Mouse (Mus musculus): ENCODE data around the gene Arrdc5. TPM values are rescaled to one million over a fixed set of nuclear protein-coding genes. Genes with fewer than 3 reads are reported as not detected.

Gene Arrdc5
- polyA plus RNA-seq, 1 experiment = not detected

- H3K27ac ChIP-seq (ENCODE audit: insufficient read depth, low read depth, low read length) = no peak overlapping the region
- 5% methylated on average over 4 of the region's 4 CpGs for WGBS
- peak; percentile 77 for DNase-seq
Observed at GRCm38 (mm10) chr17:56337190-56337589, 37.1 kb upstream of the Arrdc5 start.

GRCm38 (mm10) chr17:56332987-56333386, 32.9 kb upstream of the Arrdc5 start:
- no peaks in the 10 kb centered on the region for H3K36me3 ChIP-seq (ENCODE audit: control insufficient read depth, insufficient read depth, low read length)

More at GRCm38 (mm10) chr17:56337190-56337589, 37.1 kb upstream of the Arrdc5 start:
- Histone ChIP-seq H3K36me3 (ENCODE audit: control insufficient read depth, insufficient read depth, low read length) (no peaks in the 10 kb centered on the region), H3K4me3 (ENCODE audit: insufficient read depth, low read depth, low read length) (no peak overlapping the region), H3K27me3 (replicated peaks; ENCODE audit: control insufficient read depth, insufficient read depth, low read length) (no peaks in the 10 kb centered on the region), H3K4me1 (ENCODE audit: control insufficient read depth, insufficient read depth, low read length) (peaks cover 3% of the 10 kb centered on the region; the same call in 1 of the 2 replicates)
- TF ChIP-seq POLR2A (IDR thresholded peaks at IDR 0.05; ENCODE audit: low read depth, low read length) (no peak), CTCF (conservative IDR thresholded peaks at IDR 0.05; ENCODE audit: insufficient read depth, insufficient read length, low read depth, low read length) (peak; percentile 60)

GRCm38 (mm10) chr17:56331256-56331655, 31.2 kb upstream of the Arrdc5 start:
- no peaks in the 10 kb centered on the region for H3K36me3 ChIP-seq (ENCODE audit: control insufficient read depth, insufficient read depth, low read length)
- peaks cover 4% of the 10 kb centered on the region; the same call in 1 of the 2 replicates for H3K4me1 ChIP-seq (ENCODE audit: control insufficient read depth, insufficient read depth, low read length)
- H3K4me3 ChIP-seq (ENCODE audit: insufficient read depth, low read depth, low read length) = no peak overlapping the region
- no peak for TF ChIP-seq CTCF (conservative IDR thresholded peaks at IDR 0.05; ENCODE audit: insufficient read depth, insufficient read length, low read depth, low read length)
- no peak for TF ChIP-seq POLR2A (IDR thresholded peaks at IDR 0.05; ENCODE audit: low read depth, low read length)
- no peak overlapping the region for H3K27ac ChIP-seq (ENCODE audit: insufficient read depth, low read depth, low read length)
- H3K27me3 ChIP-seq (replicated peaks; ENCODE audit: control insufficient read depth, insufficient read depth, low read length) = no peaks in the 10 kb centered on the region
- DNase-seq = no peak

More at GRCm38 (mm10) chr17:56332987-56333386, 32.9 kb upstream of the Arrdc5 start:
- Histone ChIP-seq H3K27me3 (replicated peaks; ENCODE audit: control insufficient read depth, insufficient read depth, low read length) (no peaks in the 10 kb centered on the region), H3K4me3 (ENCODE audit: insufficient read depth, low read depth, low read length) (no peak overlapping the region), H3K4me1 (ENCODE audit: control insufficient read depth, insufficient read depth, low read length) (peaks cover 3% of the 10 kb centered on the region; the same call in 1 of the 2 replicates), H3K27ac (ENCODE audit: insufficient read depth, low read depth, low read length) (no peak overlapping the region)
- TF ChIP-seq CTCF (conservative IDR thresholded peaks at IDR 0.05; ENCODE audit: insufficient read depth, insufficient read length, low read depth, low read length) (0 out of 2 replicates have a peak, but pooled peaks have one; percentile 14), POLR2A (IDR thresholded peaks at IDR 0.05; ENCODE audit: low read depth, low read length) (no peak)
- WGBS = 63% methylated on average over 8 of the region's 8 CpGs
- DNase-seq = no peak

- DNase-seq = no peak
- peaks cover 4% of the 10 kb centered on the region; the same call in 1 of the 2 replicates for H3K4me1 ChIP-seq (ENCODE audit: control insufficient read depth, insufficient read depth, low read length)
- no peaks in the 10 kb centered on the region for H3K27me3 ChIP-seq (replicated peaks; ENCODE audit: control insufficient read depth, insufficient read depth, low read length)
- TF ChIP-seq CTCF (conservative IDR thresholded peaks at IDR 0.05; ENCODE audit: insufficient read depth, insufficient read length, low read depth, low read length) (no peak), POLR2A (IDR thresholded peaks at IDR 0.05; ENCODE audit: low read depth, low read length) (no peak)
- no peak overlapping the region for H3K27ac ChIP-seq (ENCODE audit: insufficient read depth, low read depth, low read length)
- WGBS = 58% methylated on average over 3 of the region's 3 CpGs
- H3K36me3 ChIP-seq (ENCODE audit: control insufficient read depth, insufficient read depth, low read length) = no peaks in the 10 kb centered on the region
- H3K4me3 ChIP-seq (ENCODE audit: insufficient read depth, low read depth, low read length) = no peak overlapping the region
Observed at GRCm38 (mm10) chr17:56330345-56330744, 30.3 kb upstream of the Arrdc5 start.

- H3K4me3 ChIP-seq (ENCODE audit: insufficient read depth, low read depth, low read length) = no peak overlapping the region
- TF ChIP-seq POLR2A (IDR thresholded peaks at IDR 0.05; ENCODE audit: low read depth, low read length) (no peak), CTCF (conservative IDR thresholded peaks at IDR 0.05; ENCODE audit: insufficient read depth, insufficient read length, low read depth, low read length) (no peak)
- no peaks in the 10 kb centered on the region for H3K27me3 ChIP-seq (replicated peaks; ENCODE audit: control insufficient read depth, insufficient read depth, low read length)
- no peak for DNase-seq
- no peak overlapping the region for H3K27ac ChIP-seq (ENCODE audit: insufficient read depth, low read depth, low read length)
- H3K4me1 ChIP-seq (ENCODE audit: control insufficient read depth, insufficient read depth, low read length) = peaks cover 4% of the 10 kb centered on the region; the same call in 1 of the 2 replicates
- no peaks in the 10 kb centered on the region for H3K36me3 ChIP-seq (ENCODE audit: control insufficient read depth, insufficient read depth, low read length)
Observed at GRCm38 (mm10) chr17:56329267-56329666, 29.2 kb upstream of the Arrdc5 start.

GRCm38 (mm10) chr17:56326153-56327147, 26.4 kb upstream of the Arrdc5 start:
- under 1% methylated on average over 67 of the region's 67 CpGs for WGBS
- DNase-seq = peak; percentile 24

More at GRCm38 (mm10) chr17:56326153-56327147, 26.4 kb upstream of the Arrdc5 start:
- Histone ChIP-seq H3K27me3 (replicated peaks; ENCODE audit: control insufficient read depth, insufficient read depth, low read length) (no peaks in the 10 kb centered on the region), H3K4me1 (ENCODE audit: control insufficient read depth, insufficient read depth, low read length) (peaks cover 4% of the 10 kb centered on the region; the same call in 1 of the 2 replicates), H3K36me3 (ENCODE audit: control insufficient read depth, insufficient read depth, low read length) (no peaks in the 10 kb centered on the region), H3K4me3 (ENCODE audit: insufficient read depth, low read depth, low read length) (peak overlapping the region; percentile 78), H3K27ac (ENCODE audit: insufficient read depth, low read depth, low read length) (peak overlapping the region; percentile 36)
- TF ChIP-seq POLR2A (IDR thresholded peaks at IDR 0.05; ENCODE audit: low read depth, low read length) = no peak
- no peak for TF ChIP-seq CTCF (conservative IDR thresholded peaks at IDR 0.05; ENCODE audit: insufficient read depth, insufficient read length, low read depth, low read length)
